Mouse (Mus musculus) activated CD4-positive, CD25-positive, alpha-beta regulatory T cell, adult 4 months (primary cell): ENCODE results near the gene Pogz. TPM values are rescaled to one million over a fixed set of nuclear protein-coding genes. Genes with fewer than 3 reads are reported as not detected.
"Not testable (repeated sequence)": the region's sequence is repeated elsewhere in the genome, so short reads cannot be mapped to it uniquely, and the experiment has no call there.

Experiments
- ATAC-seq: one replicate; pipeline ENCODE4 v1.8.0; 2017
- polyA plus RNA-seq, 2 experiments: library from polyadenylated mRNA; unstranded; fragments of 100-300 nt; shearing (Covaris generic); gene quantifications; one replicate each; pipeline ENCODE4 v1.2.1; 2017

Gene Pogz
- polyA plus RNA-seq, 2 experiments from 2014 or later = 13.0 to 15.3 TPM

- ATAC-seq = no peak
Measured at GRCm38 (mm10) chr3:94917816-94918361, 80.5 kb downstream of the Pogz start.

- ATAC-seq = no peak
Measured at GRCm38 (mm10) chr3:94918845-94919244, 81.5 kb downstream of the Pogz start.

- ATAC-seq = no peak
Measured at GRCm38 (mm10) chr3:94921104-94921503, 83.7 kb downstream of the Pogz start.

GRCm38 (mm10) chr3:94922333-94922732 is 85.0 kb downstream of the Pogz start:
- no peak for ATAC-seq

- no peak for ATAC-seq
Measured at GRCm38 (mm10) chr3:94924688-94925087, 87.3 kb downstream of the Pogz start.

GRCm38 (mm10) chr3:94926301-94926736 is 89.0 kb downstream of the Pogz start:
- ATAC-seq = not testable (repeated sequence)

- ATAC-seq = not testable (repeated sequence)
Measured at GRCm38 (mm10) chr3:94928979-94929378, 91.6 kb downstream of the Pogz start.

- ATAC-seq = not testable (repeated sequence)
Measured at GRCm38 (mm10) chr3:94930386-94931266, 93.3 kb downstream of the Pogz start.

GRCm38 (mm10) chr3:94931427-94932082 is 94.2 kb downstream of the Pogz start:
- ATAC-seq = not testable (repeated sequence)

Other genes with a start within 250 kb of the Pogz start
- gene Gm10972, start 194.5 kb upstream of the Pogz start, polyA plus RNA-seq = not detected
- gene Tuft1, start 178.7 kb upstream of the Pogz start, polyA plus RNA-seq = 1 to 10 TPM; 2.3 to 2.4 TPM
- not detected for gene Selenbp2, start 144.0 kb upstream of the Pogz start, polyA plus RNA-seq
- gene Cgn, start 51.1 kb upstream of the Pogz start, polyA plus RNA-seq = not detected
- 100 to 1,000 TPM; 148 to 197 TPM for gene Psmb4, start 49.4 kb downstream of the Pogz start, polyA plus RNA-seq
- gene Selenbp1, start 95.5 kb downstream of the Pogz start, polyA plus RNA-seq = 1 to 10 TPM; 4.5 to 4.6 TPM
- 10 to 100 TPM in 1 of 2 experiments, 1 to 10 TPM in 1; 10.0 to 12.3 TPM for gene Rfx5, start 116.5 kb downstream of the Pogz start, polyA plus RNA-seq
- 10 to 100 TPM in 1 of 2 experiments, 1 to 10 TPM in 1; 9.5 to 10.9 TPM for gene Pi4kb, start 137.2 kb downstream of the Pogz start, polyA plus RNA-seq
- gene Zfp687, start 177.9 kb downstream of the Pogz start, polyA plus RNA-seq = 10 to 100 TPM; 11.7 to 14.0 TPM
- 100 to 1,000 TPM; 163 to 246 TPM for gene Psmd4, start 205.0 kb downstream of the Pogz start, polyA plus RNA-seq